ENCODE assay signal across 9 mouse cellular contexts in the genomic region with DNA sequence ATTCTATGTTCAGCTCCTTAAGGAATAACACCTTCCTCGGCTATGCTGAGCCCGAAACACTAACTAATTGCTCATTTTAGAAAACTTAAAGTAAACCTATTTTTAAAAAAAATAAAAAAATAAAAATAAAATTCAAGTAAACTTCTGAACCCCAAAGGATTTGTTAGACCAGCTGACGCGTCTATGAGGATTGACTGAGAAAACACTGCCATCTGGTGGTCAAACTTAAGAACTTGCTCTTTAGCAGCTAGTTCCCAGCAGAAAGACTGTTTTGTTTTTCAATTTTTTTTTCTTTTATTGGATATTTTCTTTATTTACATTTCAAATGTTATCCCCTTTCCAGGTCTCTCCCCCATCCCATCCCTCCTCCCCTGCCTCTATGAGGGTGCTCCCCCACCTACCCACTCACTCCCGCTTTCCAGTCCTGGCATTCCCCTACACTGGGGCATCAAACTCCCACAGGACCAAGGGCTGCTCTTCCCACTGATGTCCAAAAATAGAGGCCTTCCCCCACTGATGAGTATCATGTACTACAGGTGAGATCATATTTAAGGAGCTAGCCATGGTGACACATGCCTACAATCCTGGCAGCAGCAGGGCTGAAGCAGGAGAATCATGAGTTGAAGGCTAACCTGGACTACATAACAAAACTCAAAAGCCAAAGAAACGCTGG. TPM values are rescaled to one million over a fixed set of nuclear protein-coding genes. Genes with fewer than 3 reads are reported as not detected.
DNase-seq lines count a peak whose midpoint lies in the region; ATAC-seq and TF ChIP-seq lines count a peak whose summit lies in the region.
"Had no signal": no experiment of that assay in that cellular context is flagged by ENCODE, and none has a peak within 500 bp of the region (broad histone marks: within the 10 kb centered on the region; RNA-seq: fewer than 3 reads in every experiment).

No protein-coding gene starts in this region.

- CTCF ChIA-PET in Patski (lab: Charles Lee) = interaction anchor here (0.8 to 2.3 kb wide), 8 partner anchors 10 to 141 kb away, joined by 3 to 19 read pairs (median 4); no protein-coding TSS in a partner anchor

- intact Hi-C loops in gastrocnemius, adult 2 months (cut with DNase I) = loop anchor here (5.0 kb wide), 1 partner anchor 723 kb away; no protein-coding TSS in a partner anchor

- no peak overlapping the region for H3K9ac ChIP-seq in midbrain, embryonic 16.5 days (ENCODE audit: low read depth, low read length)
- H3K9ac ChIP-seq: limb, embryonic 15.5 days had no signal

- TF ChIP-seq CTCF in gastrocnemius, adult 2 months (IDR thresholded peaks at IDR 0.05) = peak; percentile 77
- peak; percentile 54 for TF ChIP-seq CTCF in Patski (IDR thresholded peaks at IDR 0.05)

- DNase-seq in gastrocnemius, adult 2 months = no peak
- no peak for DNase-seq in gastrocnemius, postnatal 25 days
- DNase-seq in 3T3-L1 (ENCODE audit: low read depth, low spot score) = peak; percentile 73
- DNase-seq in Patski (ENCODE audit: low read depth, low spot score) = no peak
- peak; percentile 22 for DNase-seq in heart, postnatal 4 days
- DNase-seq in urinary bladder, adult 2 months (ENCODE audit: low spot score) = no peak
- DNase-seq in spleen, postnatal 4 days (ENCODE audit: low spot score in 2 of 2) = no peak

- H3K27me3 ChIP-seq in Patski = no peaks in the 10 kb centered on the region
- H3K27me3 ChIP-seq in midbrain, embryonic 16.5 days (ENCODE audit: control insufficient read depth, insufficient read depth, low read depth, low read length) = no peaks in the 10 kb centered on the region
- H3K27me3 ChIP-seq: limb, embryonic 15.5 days had no signal

- no peak overlapping the region for H3K4me2 ChIP-seq in midbrain, embryonic 16.5 days (ENCODE audit: low read length)
- H3K4me2 ChIP-seq: limb, embryonic 15.5 days had no signal

- WGBS in midbrain, embryonic 16.5 days = 26% methylated on average over 6 of the region's 6 CpGs

- ATAC-seq in Patski = no peak
- ATAC-seq in midbrain, embryonic 16.5 days = peak; percentile 60

- in situ Hi-C loops in Patski (cut with MboI; ENCODE audit: low pct_unique_long_range_greater_than_20kb) = no loop called here

- H3K4me1 ChIP-seq in midbrain, embryonic 16.5 days (ENCODE audit: control insufficient read depth, insufficient read depth, low read length) = no peaks in the 10 kb centered on the region
- H3K4me1 ChIP-seq: limb, embryonic 15.5 days had no signal

- H3K4me3 ChIP-seq in gastrocnemius, adult 2 months = no peak overlapping the region
- no peak overlapping the region for H3K4me3 ChIP-seq in midbrain, embryonic 16.5 days (ENCODE audit: low read depth, low read length)
- H3K4me3 ChIP-seq: limb, embryonic 15.5 days had no signal

- H3K36me3 ChIP-seq in midbrain, embryonic 16.5 days (ENCODE audit: control insufficient read depth, insufficient read depth, low read length) = no peaks in the 10 kb centered on the region
- H3K36me3 ChIP-seq: limb, embryonic 15.5 days had no signal

- no peak overlapping the region for H3K27ac ChIP-seq in gastrocnemius, adult 2 months
- H3K27ac ChIP-seq in midbrain, embryonic 16.5 days (ENCODE audit: low read length) = no peak overlapping the region
- H3K27ac ChIP-seq: limb, embryonic 15.5 days had no signal

- POLR2A ChIA-PET in Patski (lab: Charles Lee) = no interaction called here

- no peaks in the 10 kb centered on the region for H3K9me3 ChIP-seq in midbrain, embryonic 16.5 days (replicated peaks; ENCODE audit: control insufficient read depth, low read length, poor library complexity, severe bottlenecking)
- H3K9me3 ChIP-seq: limb, embryonic 15.5 days had no signal

RNA-seq across cellular contexts. Expression of gene Saxo1, which starts 3.0 kb away (rescaled TPM):
- not detected for total RNA-seq in gastrocnemius, adult 2 months (2021)
- not detected for total RNA-seq in gastrocnemius, postnatal 25 days (2021)
- not detected for polyA plus RNA-seq in Patski (2021)
- not detected for total RNA-seq in heart, postnatal 4 days (2021)
- not detected in 2 replicates for polyA plus RNA-seq in midbrain, embryonic 16.5 days (2015; fragmentation: Nextera tagmentation; extraction: Ambion mirVana)
- not detected in 2 replicates for polyA plus RNA-seq in urinary bladder, adult 2 months (2012; rRNA removed)

RNA-seq across cellular contexts. Expression of gene Rraga, which starts 20.3 kb away (rescaled TPM):
- total RNA-seq in gastrocnemius, adult 2 months (2021) = 10 to 100 TPM; 43.5 to 54.4 TPM
- 10 to 100 TPM; 41.2 to 43.1 TPM for total RNA-seq in gastrocnemius, postnatal 25 days (2021)
- polyA plus RNA-seq in Patski (2021) = 66.0 TPM
- total RNA-seq in heart, postnatal 4 days (2021) = 10 to 100 TPM; 74.4 to 74.7 TPM
- polyA plus RNA-seq in midbrain, embryonic 16.5 days (2015; fragmentation: Nextera tagmentation; extraction: Ambion mirVana) = 156 and 169 TPM in 2 replicates
- 87.8 and 107 TPM in 2 replicates for polyA plus RNA-seq in urinary bladder, adult 2 months (2012; rRNA removed)

RNA-seq across cellular contexts. Expression of gene Haus6, which starts 56.7 kb away (rescaled TPM):
- total RNA-seq in gastrocnemius, adult 2 months (2021) = 1 to 10 TPM; 5.0 to 5.3 TPM
- total RNA-seq in gastrocnemius, postnatal 25 days (2021) = 1 to 10 TPM; 4.8 to 5.5 TPM
- polyA plus RNA-seq in Patski (2021) = 6.2 TPM
- 10 to 100 TPM; 11.9 to 15.4 TPM for total RNA-seq in heart, postnatal 4 days (2021)
- 4.0 and 5.6 TPM in 2 replicates for polyA plus RNA-seq in midbrain, embryonic 16.5 days (2015; fragmentation: Nextera tagmentation; extraction: Ambion mirVana)
- 3.7 and 4.0 TPM in 2 replicates for polyA plus RNA-seq in urinary bladder, adult 2 months (2012; rRNA removed)

Comparison
In these comparisons a context has a peak if more than half of its experiments do, and no peak if none do; other contexts are left out.
1. DNase-seq: peak in 3T3-L1 (single experiment) and heart, postnatal 4 days (single experiment); none in gastrocnemius, adult 2 months (single experiment), gastrocnemius, postnatal 25 days (single experiment), Patski (single experiment), urinary bladder, adult 2 months (single experiment) and spleen, postnatal 4 days (0 of 2).